Mouse (Mus musculus): Measurements from ENCODE around the gene Mad1l1.

GRCm38 (mm10) chr5:140257439-140257838 lies 63.9 kb downstream of the Mad1l1 start:
- TF ChIP-seq POLR2A (IDR thresholded peaks at IDR 0.05; ENCODE audit: extremely low read depth, insufficient read depth, low read length) (no peak), CTCF (IDR thresholded peaks at IDR 0.05; ENCODE audit: low read depth, low read length) (no peak)

Data from liver, adult 2 months (tissue).